Mouse (Mus musculus) kidney, adult 8-10 months (tissue): Measurements from ENCODE around the gene Fdx1l.

ENCODE experiments used
- DNase-seq, 2 experiments: peaks; one replicate each; pipeline ENCODE4 v3.0.0; 2022

The Fdx1l gene

GRCm38 (mm10) chr9:21027774-21028290 is 45.6 kb downstream of the Fdx1l start:
- no peak for DNase-seq

DNA sequence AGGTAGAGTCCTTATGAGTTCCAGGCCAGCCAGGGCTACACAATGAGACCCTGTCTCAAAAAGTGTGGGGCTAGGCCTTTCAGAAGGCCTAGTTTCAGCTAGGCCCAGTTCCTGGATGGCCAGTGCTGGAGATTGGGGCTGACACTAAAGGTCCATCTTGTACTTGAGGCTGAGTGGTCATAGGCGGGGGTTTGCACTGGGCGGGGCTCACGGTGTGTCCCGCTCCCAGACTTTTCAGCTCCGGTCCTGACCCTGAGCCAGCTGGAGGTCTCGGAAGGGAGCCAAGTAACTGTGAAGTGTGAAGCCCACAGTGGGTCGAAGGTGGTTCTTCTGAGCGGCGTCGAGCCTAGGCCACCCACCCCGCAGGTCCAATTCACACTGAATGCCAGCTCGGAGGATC is 46.6 kb downstream of the Fdx1l start:
- DNase-seq, result no peak

- no peak for DNase-seq
These were observed 48.1 kb downstream of the Fdx1l start for GRCm38 (mm10) chr9:21025258-21025810.

DNA sequence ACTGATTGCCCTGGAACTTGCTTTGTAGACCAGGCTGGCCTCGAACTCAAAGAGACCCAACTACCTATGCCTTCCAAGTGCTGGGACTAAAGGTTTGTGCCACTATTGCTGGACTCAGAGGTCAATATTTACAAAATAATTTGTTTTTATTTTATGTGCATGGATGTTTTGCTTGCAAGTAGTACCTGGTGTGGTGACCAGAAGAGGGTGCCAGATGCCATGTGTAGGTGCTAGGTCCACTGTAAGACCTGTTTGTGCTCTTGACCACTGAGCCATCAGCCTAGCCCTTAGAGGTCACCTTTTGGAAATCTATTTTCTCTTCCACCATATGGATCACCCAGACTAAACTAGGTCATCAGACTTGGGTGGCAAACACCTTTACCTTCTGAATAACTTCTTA is 50.7 kb downstream of the Fdx1l start:
- no peak for DNase-seq

DNA sequence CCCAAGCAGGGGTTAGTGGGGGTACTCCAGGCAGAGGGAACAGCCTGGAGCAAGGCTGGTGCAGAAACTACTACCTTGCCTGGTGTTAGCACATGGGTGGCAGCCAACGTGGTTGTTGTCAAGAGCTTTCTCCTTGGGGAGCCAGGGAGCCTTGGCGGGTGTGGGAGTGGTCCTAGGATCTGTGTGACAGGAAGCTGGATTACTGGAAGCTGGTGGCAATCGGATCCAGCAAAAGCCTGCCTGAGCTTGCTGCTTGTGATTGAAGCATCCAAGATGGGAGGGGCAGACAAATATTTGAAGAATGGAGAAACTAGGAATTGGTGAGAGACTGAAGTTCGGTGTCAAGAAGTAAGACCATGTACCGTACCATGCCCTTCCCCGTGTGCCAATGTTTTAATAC is 51.1 kb downstream of the Fdx1l start:
- DNase-seq, result no peak

DNA sequence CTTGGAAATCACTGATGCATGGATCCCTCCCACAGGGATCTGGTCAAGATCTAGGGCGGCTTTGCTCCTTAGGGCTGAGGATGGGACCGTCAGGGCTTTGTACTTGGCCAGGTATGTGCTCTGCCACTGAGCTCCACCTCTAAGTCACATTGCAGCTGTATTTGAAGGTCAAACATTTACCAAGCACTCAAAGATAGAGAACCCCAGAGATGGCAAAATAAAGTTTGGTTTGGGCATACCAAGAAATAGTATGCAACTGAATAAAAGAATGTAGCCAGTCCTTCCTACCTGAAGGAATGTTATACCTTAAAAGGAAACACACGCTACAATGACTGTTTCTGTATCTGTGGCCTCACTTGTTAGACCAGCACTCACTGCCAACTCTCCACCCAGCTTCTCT is 52.1 kb downstream of the Fdx1l start:
- DNase-seq, result no peak

- DNase-seq, result no peak
These were observed 54.8 kb downstream of the Fdx1l start for GRCm38 (mm10) chr9:21018600-21018999.
